In genomic region chr14:50944668-50945033, GRCm38 (mm10) we compare ENCODE assay signal across 7 mouse cellular contexts. TPM values are rescaled to one million over a fixed set of nuclear protein-coding genes. Genes with fewer than 3 reads are reported as not detected.
DNase-seq lines count a peak whose midpoint lies in the region; ATAC-seq and TF ChIP-seq lines count a peak whose summit lies in the region.
"Not testable (repeated sequence)": the region's sequence is repeated elsewhere in the genome, so short reads cannot be mapped to it uniquely, and the experiment has no call there.

No protein-coding gene starts in this region.

- TF ChIP-seq CTCF in olfactory bulb, adult 2 months (IDR thresholded peaks at IDR 0.05; ENCODE audit: insufficient read depth, low read depth, low read length): 0 out of 2 replicates have a peak, but pooled peaks have one; percentile 11

- peak overlapping the region; percentile 39 for H3K9ac ChIP-seq in embryonic facial prominence, embryonic 15.5 days
- H3K9ac ChIP-seq in limb, embryonic 15.5 days: peak overlapping the region; percentile 35

- peak overlapping the region; percentile 55 for H3K4me3 ChIP-seq in embryonic facial prominence, embryonic 15.5 days (replicated peaks)
- peak overlapping the region; percentile 55 for H3K4me3 ChIP-seq in heart, embryonic 10.5 days
- peak overlapping the region; percentile 52 for H3K4me3 ChIP-seq in limb, embryonic 15.5 days
- H3K4me3 ChIP-seq in olfactory bulb, adult 2 months (ENCODE audit: insufficient read depth, low read depth, low read length): peak overlapping the region; percentile 81

- ATAC-seq in activated CD4-positive, CD25-positive, alpha-beta regulatory T cell, adult 4 months: peak; percentile 88
- peak; percentile 92 for ATAC-seq in embryonic facial prominence, embryonic 15.5 days (ENCODE audit: insufficient number of reproducible peaks, low FRiP score, low TSS enrichment, low read depth)
- peak; percentile 87 for ATAC-seq in inflammation-experienced regulatory T-cells, adult 6 months
- peak; percentile 92 for ATAC-seq in limb, embryonic 15.5 days (ENCODE audit: insufficient number of reproducible peaks, low FRiP score, low TSS enrichment, low read depth)
- peak; percentile 69 for ATAC-seq in megakaryocyte progenitor cell, adult 5-6 weeks (replicated peaks; ENCODE audit: poor library complexity)

- H3K36me3 ChIP-seq in embryonic facial prominence, embryonic 15.5 days; heart, embryonic 10.5 days; limb, embryonic 15.5 days: not testable (repeated sequence)

- DNase-seq in heart, embryonic 10.5 days (ENCODE audit: low spot score): peak; percentile 80

- H3K27me3 ChIP-seq in embryonic facial prominence, embryonic 15.5 days; heart, embryonic 10.5 days (ENCODE audit: insufficient read depth, poor library complexity, severe bottlenecking); limb, embryonic 15.5 days: not testable (repeated sequence)

- not testable (repeated sequence) for H3K9me3 ChIP-seq in embryonic facial prominence, embryonic 15.5 days (replicated peaks); heart, embryonic 10.5 days; limb, embryonic 15.5 days

- peak overlapping the region; percentile 60 for H3K4me2 ChIP-seq in embryonic facial prominence, embryonic 15.5 days (replicated peaks)
- peak overlapping the region; percentile 59 for H3K4me2 ChIP-seq in limb, embryonic 15.5 days

- WGBS in embryonic facial prominence, embryonic 15.5 days: 0% methylated on average over 15 of the region's 15 CpGs
- under 1% methylated on average over 15 of the region's 15 CpGs for WGBS in heart, embryonic 10.5 days
- WGBS in limb, embryonic 15.5 days: 2% methylated on average over 15 of the region's 15 CpGs
- under 1% methylated on average over 14 of the region's 15 CpGs for WGBS in olfactory bulb, adult 2 months

- not testable (repeated sequence) for TF ChIP-seq POLR2A in olfactory bulb, adult 2 months (IDR thresholded peaks at IDR 0.05; ENCODE audit: insufficient read depth, low read depth, low read length)

- H3K27ac ChIP-seq in embryonic facial prominence, embryonic 15.5 days (replicated peaks): peak overlapping the region; percentile 90
- H3K27ac ChIP-seq in heart, embryonic 10.5 days: peak overlapping the region; percentile 87
- peak overlapping the region; percentile 93 for H3K27ac ChIP-seq in limb, embryonic 15.5 days
- peak overlapping the region; percentile 79 for H3K27ac ChIP-seq in olfactory bulb, adult 2 months (ENCODE audit: insufficient read depth, low read depth, low read length)

- not testable (repeated sequence) for H3K4me1 ChIP-seq in embryonic facial prominence, embryonic 15.5 days; heart, embryonic 10.5 days; limb, embryonic 15.5 days; olfactory bulb, adult 2 months (ENCODE audit: control insufficient read depth, insufficient read depth, low read length)

RNA-seq across cellular contexts. Expression of gene Gm49342, which starts 0.3 kb away (rescaled TPM):
- polyA plus RNA-seq in activated CD4-positive, CD25-positive, alpha-beta regulatory T cell, adult 4 months (2017; shearing (Covaris generic)): 1 to 10 TPM in 1 of 2 experiments, not detected in 1; 9.9 TPM
- polyA plus RNA-seq in embryonic facial prominence, embryonic 15.5 days (2015; fragmentation: Nextera tagmentation; extraction: Ambion mirVana): not detected in 2 replicates
- polyA plus RNA-seq in heart, embryonic 10.5 days (2016; fragmentation: Nextera tagmentation; extraction: Ambion mirVana): not detected in 2 replicates
- polyA plus RNA-seq in inflammation-experienced regulatory T-cells, adult 6 months (2017; shearing (Covaris generic)): 1 to 10 TPM in 2 of 3 experiments, not detected in 1; 5.9 to 7.5 TPM
- polyA plus RNA-seq in limb, embryonic 15.5 days (2015; fragmentation: Nextera tagmentation; extraction: Ambion mirVana): not detected in 2 replicates
- 24.4 TPM in 1 of 2 replicates, not detected in the other for total RNA-seq in megakaryocyte progenitor cell, adult 5-6 weeks (2015)
- total RNA-seq in megakaryocyte progenitor cell, adult 5-6 weeks (2017): 144 and 168 TPM in 2 replicates
- not detected in 2 replicates for polyA plus RNA-seq in olfactory bulb, adult 2 months (2012; ENCODE audit: insufficient read depth, insufficient read length, low replicate concordance, missing spikeins)

RNA-seq across cellular contexts. Expression of gene Pnp2, which starts 11.1 kb away (rescaled TPM):
- polyA plus RNA-seq in activated CD4-positive, CD25-positive, alpha-beta regulatory T cell, adult 4 months (2017; shearing (Covaris generic)): under 1 TPM; 0.60 to 0.85 TPM
- polyA plus RNA-seq in embryonic facial prominence, embryonic 15.5 days (2015; fragmentation: Nextera tagmentation; extraction: Ambion mirVana): 0.25 and 0.85 TPM in 2 replicates
- 0.34 TPM in 1 of 2 replicates, not detected in the other for polyA plus RNA-seq in heart, embryonic 10.5 days (2016; fragmentation: Nextera tagmentation; extraction: Ambion mirVana)
- polyA plus RNA-seq in inflammation-experienced regulatory T-cells, adult 6 months (2017; shearing (Covaris generic)): 1 to 10 TPM in 2 of 3 experiments, under 1 TPM in 1; 0.92 to 2.8 (median 1.5) TPM
- polyA plus RNA-seq in limb, embryonic 15.5 days (2015; fragmentation: Nextera tagmentation; extraction: Ambion mirVana): 0.31 and 0.54 TPM in 2 replicates
- 11.0 and 16.1 TPM in 2 replicates for total RNA-seq in megakaryocyte progenitor cell, adult 5-6 weeks (2015)
- 6.0 and 8.1 TPM in 2 replicates for total RNA-seq in megakaryocyte progenitor cell, adult 5-6 weeks (2017)
- not detected in 2 replicates for polyA plus RNA-seq in olfactory bulb, adult 2 months (2012; ENCODE audit: insufficient read depth, insufficient read length, low replicate concordance, missing spikeins)

RNA-seq across cellular contexts. Expression of gene Pnp, which starts 13.8 kb away (rescaled TPM):
- polyA plus RNA-seq in activated CD4-positive, CD25-positive, alpha-beta regulatory T cell, adult 4 months (2017; shearing (Covaris generic)): 10 to 100 TPM; 61.0 to 76.3 TPM
- polyA plus RNA-seq in embryonic facial prominence, embryonic 15.5 days (2015; fragmentation: Nextera tagmentation; extraction: Ambion mirVana): 55.5 and 56.7 TPM in 2 replicates
- 44.3 and 63.0 TPM in 2 replicates for polyA plus RNA-seq in heart, embryonic 10.5 days (2016; fragmentation: Nextera tagmentation; extraction: Ambion mirVana)
- 10 to 100 TPM; 64.4 to 88.0 (median 67.9) TPM for polyA plus RNA-seq in inflammation-experienced regulatory T-cells, adult 6 months (2017; shearing (Covaris generic))
- polyA plus RNA-seq in limb, embryonic 15.5 days (2015; fragmentation: Nextera tagmentation; extraction: Ambion mirVana): 52.0 and 54.8 TPM in 2 replicates
- 388 TPM in 2 replicates for total RNA-seq in megakaryocyte progenitor cell, adult 5-6 weeks (2015)
- 201 and 203 TPM in 2 replicates for total RNA-seq in megakaryocyte progenitor cell, adult 5-6 weeks (2017)
- not detected in 2 replicates for polyA plus RNA-seq in olfactory bulb, adult 2 months (2012; ENCODE audit: insufficient read depth, insufficient read length, low replicate concordance, missing spikeins)

RNA-seq across cellular contexts. Expression of gene Pip4p1, which starts 14.0 kb away (rescaled TPM):
- polyA plus RNA-seq in activated CD4-positive, CD25-positive, alpha-beta regulatory T cell, adult 4 months (2017; shearing (Covaris generic)): 1 to 10 TPM; 3.6 to 4.1 TPM
- 53.8 and 57.4 TPM in 2 replicates for polyA plus RNA-seq in embryonic facial prominence, embryonic 15.5 days (2015; fragmentation: Nextera tagmentation; extraction: Ambion mirVana)
- 36.1 and 44.7 TPM in 2 replicates for polyA plus RNA-seq in heart, embryonic 10.5 days (2016; fragmentation: Nextera tagmentation; extraction: Ambion mirVana)
- polyA plus RNA-seq in inflammation-experienced regulatory T-cells, adult 6 months (2017; shearing (Covaris generic)): 1 to 10 TPM; 4.4 to 6.6 (median 4.8) TPM
- 45.3 and 56.0 TPM in 2 replicates for polyA plus RNA-seq in limb, embryonic 15.5 days (2015; fragmentation: Nextera tagmentation; extraction: Ambion mirVana)
- 47.0 and 58.0 TPM in 2 replicates for total RNA-seq in megakaryocyte progenitor cell, adult 5-6 weeks (2015)
- total RNA-seq in megakaryocyte progenitor cell, adult 5-6 weeks (2017): 10.4 and 17.9 TPM in 2 replicates
- not detected in 2 replicates for polyA plus RNA-seq in olfactory bulb, adult 2 months (2012; ENCODE audit: insufficient read depth, insufficient read length, low replicate concordance, missing spikeins)

RNA-seq across cellular contexts. Expression of gene Apex1, which starts 19.9 kb away (rescaled TPM):
- polyA plus RNA-seq in activated CD4-positive, CD25-positive, alpha-beta regulatory T cell, adult 4 months (2017; shearing (Covaris generic)): 100 to 1,000 TPM in 1 of 2 experiments, 10 to 100 TPM in 1; 72.8 to 108 TPM
- 187 and 190 TPM in 2 replicates for polyA plus RNA-seq in embryonic facial prominence, embryonic 15.5 days (2015; fragmentation: Nextera tagmentation; extraction: Ambion mirVana)
- 220 and 306 TPM in 2 replicates for polyA plus RNA-seq in heart, embryonic 10.5 days (2016; fragmentation: Nextera tagmentation; extraction: Ambion mirVana)
- 100 to 1,000 TPM in 1 of 3 experiments, 10 to 100 TPM in 2; 54.2 to 100 (median 91.0) TPM for polyA plus RNA-seq in inflammation-experienced regulatory T-cells, adult 6 months (2017; shearing (Covaris generic))
- polyA plus RNA-seq in limb, embryonic 15.5 days (2015; fragmentation: Nextera tagmentation; extraction: Ambion mirVana): 188 TPM in 2 replicates
- total RNA-seq in megakaryocyte progenitor cell, adult 5-6 weeks (2015): 246 and 285 TPM in 2 replicates
- 189 and 223 TPM in 2 replicates for total RNA-seq in megakaryocyte progenitor cell, adult 5-6 weeks (2017)
- polyA plus RNA-seq in olfactory bulb, adult 2 months (2012; ENCODE audit: insufficient read depth, insufficient read length, low replicate concordance, missing spikeins): not detected in 2 replicates

Comparison
In these comparisons a context has a peak if more than half of its experiments do, and no peak if none do; other contexts are left out.
1. Peak in every context shown above with its lines: DNase-seq, ATAC-seq, H3K4me3 ChIP-seq and H3K27ac ChIP-seq.
2. RNA of gene Pnp, which starts 13.8 kb away (polyA plus RNA-seq): 61.0 to 76.3 TPM in activated CD4-positive, CD25-positive, alpha-beta regulatory T cell, adult 4 months, 64.4 to 88.0 TPM in inflammation-experienced regulatory T-cells, adult 6 months, 44.3 to 63.0 TPM in heart, embryonic 10.5 days, 55.5 to 56.7 TPM in embryonic facial prominence, embryonic 15.5 days and 52.0 to 54.8 TPM in limb, embryonic 15.5 days; not detected in olfactory bulb, adult 2 months; every median in the first group is over 10 times any median in the second.